Mouse (Mus musculus) neural tube, embryonic 11.5 days (tissue): ENCODE measurements around the gene Fbxo42. TPM values are rescaled to one million over a fixed set of nuclear protein-coding genes. Genes with fewer than 3 reads are reported as not detected.

Source experiments
- ATAC-seq: fragments of 200-750 bp; cut with Nextera tagmentation; 2 replicates; pipeline ENCODE4 v1.8.0; 2017; ENCODE audit warnings: moderate number of reproducible peaks, mild to moderate bottlenecking, moderate TSS enrichment, moderate library complexity; ENCODE audit not compliant: insufficient read depth, low FRiP score, low TSS enrichment
- DNase-seq: peaks from one replicate; pipeline ENCODE4 v3.0.0-alpha.2; 2015; ENCODE audit warnings: low spot score
- H3K27ac ChIP-seq: fragments of 300-500 bp; sonication (generic); 2 replicates; pipeline ENCODE4 v1.5.1; 2014; ENCODE audit warnings: low read depth, mild to moderate bottlenecking, low read length
- H3K27me3 ChIP-seq: fragments of 300-500 bp; sonication (generic); 2 replicates; pipeline ENCODE4 v1.6.1; 2014; ENCODE audit warnings: mild to moderate bottlenecking, low read length, mixed read lengths; ENCODE audit not compliant: control insufficient read depth, insufficient read depth
- H3K36me3 ChIP-seq: fragments of 300-500 bp; sonication (generic); 2 replicates; pipeline ENCODE4 v1.6.1; 2014; ENCODE audit warnings: mild to moderate bottlenecking, low read length, moderate library complexity, mixed read lengths; ENCODE audit not compliant: control insufficient read depth, insufficient read depth
- H3K4me1 ChIP-seq: fragments of 300-500 bp; sonication (generic); 2 replicates; pipeline ENCODE4 v1.6.1; 2014; ENCODE audit warnings: low read length, mixed read lengths; ENCODE audit not compliant: control insufficient read depth, insufficient read depth
- H3K4me2 ChIP-seq: fragments of 300-500 bp; sonication (generic); 2 replicates; pipeline ENCODE4 v1.6.1; 2014; ENCODE audit warnings: low read depth, mild to moderate bottlenecking, moderate library complexity
- H3K4me3 ChIP-seq: fragments of 300-500 bp; sonication (generic); 2 replicates; pipeline ENCODE4 v1.5.1; 2014; ENCODE audit warnings: low read depth, low read length
- H3K9ac ChIP-seq: fragments of 300-500 bp; sonication (generic); 2 replicates; pipeline ENCODE4 v1.6.1; 2014; ENCODE audit warnings: mild to moderate bottlenecking, low read length
- H3K9me3 ChIP-seq: fragments of 300-500 bp; sonication (generic); 2 replicates; pipeline ENCODE4 v1.6.1; 2016; ENCODE audit warnings: low read length; ENCODE audit not compliant: control insufficient read depth
- WGBS: fragments of 180-500 bp; shearing (Covaris S2); extraction: QIAGEN DNeasy Blood & Tissue Kit; methylation state at CpG from one replicate; pipeline ENCODE4 v1.1.7; 2014; 5-methylcytosine and 5-hydroxymethylcytosine counted together
- polyA plus RNA-seq: library from polyadenylated mRNA; unstranded; fragments of >200 nt; fragmentation: Nextera tagmentation; extraction: Ambion mirVana; gene quantifications from 2 replicates; pipeline ENCODE4 v1.2.1, GENCODE M21; 2014

Gene Fbxo42
- polyA plus RNA-seq, 1 experiment from 2014 or later, result 29.3 TPM

- no peak overlapping the region for H3K27ac ChIP-seq
- no peak overlapping the region for H3K9ac ChIP-seq
- no peaks in the 10 kb centered on the region for H3K9me3 ChIP-seq
- no peaks in the 10 kb centered on the region for H3K4me1 ChIP-seq
- WGBS, result 56% methylated on average over 11 of the region's 11 CpGs
- H3K4me3 ChIP-seq, result no peak overlapping the region
- no peak overlapping the region for H3K4me2 ChIP-seq
- H3K27me3 ChIP-seq, result no peaks in the 10 kb centered on the region
- DNase-seq, result no peak
- no peaks in the 10 kb centered on the region for H3K36me3 ChIP-seq
- no peak for ATAC-seq
These were observed 11.4 kb downstream of the Fbxo42 start for GRCm38 (mm10) chr4:141159093-141159492.

GRCm38 (mm10) chr4:141159666-141160065 is 12.0 kb downstream of the Fbxo42 start:
- no peaks in the 10 kb centered on the region for H3K36me3 ChIP-seq
- no peak overlapping the region for H3K4me3 ChIP-seq
- H3K27me3 ChIP-seq, result no peaks in the 10 kb centered on the region
- no peak overlapping the region for H3K4me2 ChIP-seq
- no peaks in the 10 kb centered on the region for H3K4me1 ChIP-seq
- H3K9ac ChIP-seq, result no peak overlapping the region
- ATAC-seq (no peak), DNase-seq (no peak)
- no peaks in the 10 kb centered on the region for H3K9me3 ChIP-seq
- 77% methylated on average over 5 of the region's 5 CpGs for WGBS
- H3K27ac ChIP-seq, result no peak overlapping the region

GRCm38 (mm10) chr4:141160193-141160592 is 12.5 kb downstream of the Fbxo42 start:
- no peak overlapping the region for H3K4me3 ChIP-seq
- ATAC-seq, result no peak

GRCm38 (mm10) chr4:141161699-141162208 is 14.0 kb downstream of the Fbxo42 start:
- Histone ChIP-seq H3K4me2 (no peak overlapping the region), H3K36me3 (no peaks in the 10 kb centered on the region; the same call in 1 of the 2 replicates), H3K27ac (no peak overlapping the region), H3K4me1 (no peaks in the 10 kb centered on the region), H3K27me3 (no peaks in the 10 kb centered on the region), H3K9me3 (no peaks in the 10 kb centered on the region), H3K9ac (no peak overlapping the region), H3K4me3 (no peak overlapping the region)
- 95% methylated on average over 6 of the region's 6 CpGs for WGBS
- ATAC-seq, result no peak
- no peak for DNase-seq

More at GRCm38 (mm10) chr4:141160193-141160592, 12.5 kb downstream of the Fbxo42 start:
- Histone ChIP-seq H3K27ac (no peak overlapping the region), H3K36me3 (no peaks in the 10 kb centered on the region), H3K9ac (no peak overlapping the region), H3K4me2 (no peak overlapping the region), H3K4me1 (no peaks in the 10 kb centered on the region), H3K9me3 (no peaks in the 10 kb centered on the region), H3K27me3 (no peaks in the 10 kb centered on the region)
- DNase-seq, result no peak
- 89% methylated on average over 4 of the region's 4 CpGs for WGBS

- WGBS, result 93% methylated on average over 5 of the region's 5 CpGs
- H3K4me2 ChIP-seq, result no peak overlapping the region
- no peak overlapping the region for H3K9ac ChIP-seq
- DNase-seq (no peak), ATAC-seq (no peak)
- H3K9me3 ChIP-seq, result no peaks in the 10 kb centered on the region
- H3K36me3 ChIP-seq, result no peaks in the 10 kb centered on the region; the same call in 1 of the 2 replicates
- H3K27me3 ChIP-seq, result no peaks in the 10 kb centered on the region
- H3K27ac ChIP-seq, result no peak overlapping the region
- H3K4me3 ChIP-seq, result no peak overlapping the region
- no peaks in the 10 kb centered on the region for H3K4me1 ChIP-seq
These were observed 16.0 kb downstream of the Fbxo42 start for GRCm38 (mm10) chr4:141163729-141164128.

- H3K4me1 ChIP-seq, result no peaks in the 10 kb centered on the region
- WGBS, result 68% methylated on average over 8 of the region's 8 CpGs
- peaks cover 5% of the 10 kb centered on the region for H3K36me3 ChIP-seq
- no peak overlapping the region for H3K4me3 ChIP-seq
- H3K27me3 ChIP-seq, result no peaks in the 10 kb centered on the region
- no peaks in the 10 kb centered on the region for H3K9me3 ChIP-seq
- H3K27ac ChIP-seq, result no peak overlapping the region
- no peak overlapping the region for H3K4me2 ChIP-seq
- no peak overlapping the region for H3K9ac ChIP-seq
- ATAC-seq (no peak), DNase-seq (no peak)
These were observed 18.1 kb downstream of the Fbxo42 start for GRCm38 (mm10) chr4:141165744-141166292.

GRCm38 (mm10) chr4:141167156-141167555 is 19.4 kb downstream of the Fbxo42 start:
- peaks cover 6% of the 10 kb centered on the region for H3K36me3 ChIP-seq
- no peak overlapping the region for H3K27ac ChIP-seq
- H3K4me2 ChIP-seq, result no peak overlapping the region
- no peak overlapping the region for H3K4me3 ChIP-seq
- H3K9me3 ChIP-seq, result no peaks in the 10 kb centered on the region
- no peak for DNase-seq
- WGBS, result 98% methylated on average over 3 of the region's 3 CpGs
- H3K9ac ChIP-seq, result no peak overlapping the region
- H3K27me3 ChIP-seq, result no peaks in the 10 kb centered on the region
- H3K4me1 ChIP-seq, result no peaks in the 10 kb centered on the region
- ATAC-seq, result no peak

- WGBS, result 87% methylated on average over 8 of the region's 8 CpGs
- Histone ChIP-seq H3K9ac (no peak overlapping the region), H3K4me3 (no peak overlapping the region), H3K27me3 (no peaks in the 10 kb centered on the region), H3K4me2 (no peak overlapping the region), H3K9me3 (no peaks in the 10 kb centered on the region), H3K4me1 (no peaks in the 10 kb centered on the region), H3K36me3 (peaks cover 6% of the 10 kb centered on the region), H3K27ac (no peak overlapping the region)
- ATAC-seq, result no peak
- DNase-seq, result no peak
These were observed 24.4 kb downstream of the Fbxo42 start for GRCm38 (mm10) chr4:141172121-141172520.

GRCm38 (mm10) chr4:141175783-141176182 is 28.1 kb downstream of the Fbxo42 start:
- Histone ChIP-seq H3K4me2 (no peak overlapping the region), H3K4me3 (no peak overlapping the region), H3K4me1 (no peaks in the 10 kb centered on the region), H3K9ac (no peak overlapping the region), H3K27me3 (no peaks in the 10 kb centered on the region), H3K9me3 (no peaks in the 10 kb centered on the region), H3K27ac (no peak overlapping the region), H3K36me3 (peaks cover 6% of the 10 kb centered on the region)
- ATAC-seq (no peak), DNase-seq (no peak)
- 90% methylated on average over 5 of the region's 5 CpGs for WGBS
